Mouse (Mus musculus) CH12.LX (cell line): ENCODE results near the gene Socs3. TPM values are rescaled to one million over a fixed set of nuclear protein-coding genes. Genes with fewer than 3 reads are reported as not detected.

ENCODE experiments used
- DNase-seq: peaks from one replicate; pipeline ENCODE4 v3.0.0-alpha.2; 2013; ENCODE audit errors: extremely low read depth
- H3K27ac ChIP-seq: 2 replicates; pipeline ENCODE4 v1.5.1; 2012; ENCODE audit warnings: low read depth, mild to moderate bottlenecking, control low read depth, moderate library complexity; ENCODE audit not compliant: insufficient read depth
- H3K27me3 ChIP-seq: replicated peaks from 2 replicates; pipeline ENCODE3; 2012; ENCODE audit warnings: inconsistent platforms
- H3K36me3 ChIP-seq, 2 experiments: replicated peaks in 1 of 2; 2 replicates each; pipeline versions ENCODE3 to v1.6.1; 2012; ENCODE audit warnings: inconsistent platforms in 1 of 2, low read length in 1 of 2, mild to moderate bottlenecking in 1 of 2, mixed read lengths in 1 of 2, moderate library complexity in 1 of 2; ENCODE audit not compliant: control insufficient read depth in 1 of 2, insufficient read depth in 1 of 2
- H3K4me1 ChIP-seq, 2 experiments: 2 replicates each; pipeline ENCODE4 v1.6.1; 2012; ENCODE audit warnings: inconsistent platforms in 1 of 2, moderate library complexity in 1 of 2; ENCODE audit not compliant: insufficient read depth in 2 of 2, control insufficient read depth in 1 of 2
- H3K4me2 ChIP-seq: 2 replicates; pipeline ENCODE4 v1.6.1; 2012; ENCODE audit warnings: low read depth, mild to moderate bottlenecking, control low read depth; ENCODE audit not compliant: poor library complexity, insufficient read depth, severe bottlenecking
- H3K4me3 ChIP-seq, 3 experiments: fragments of 150-350 bp in 1 of 3; sonication (generic) in 1 of 3; replicated peaks in 1 of 3; 2 replicates each; pipeline versions ENCODE3 to v1.5.1; 2011 to 2012; ENCODE audit warnings: low read depth in 2 of 3, low read length in 2 of 3, mild to moderate bottlenecking in 2 of 3, moderate library complexity in 2 of 3, control low read depth in 1 of 3, improper control_type of control experiment in 1 of 3, inconsistent platforms in 1 of 3, mixed read lengths in 1 of 3; ENCODE audit not compliant: poor library complexity in 1 of 3
- H3K79me2 ChIP-seq: replicated peaks from 2 replicates; pipeline ENCODE4 v1.6.1; 2012; ENCODE audit warnings: mild to moderate bottlenecking, moderate library complexity; ENCODE audit not compliant: control insufficient read depth, poor library complexity, insufficient read depth, severe bottlenecking; ENCODE audit errors: extremely low read depth
- H3K9ac ChIP-seq: 2 replicates; pipeline ENCODE4 v1.6.1; 2012; ENCODE audit warnings: low read depth, mild to moderate bottlenecking, control low read depth, moderate library complexity; ENCODE audit not compliant: insufficient read depth
- H3K9me3 ChIP-seq: replicated peaks from 2 replicates; pipeline ENCODE3; 2012; ENCODE audit warnings: low read length, inconsistent platforms, mixed read lengths
- CHD1 ChIP-seq: IDR thresholded peaks from 2 replicates; pipeline ENCODE4 v1.6.1; 2012; ENCODE audit warnings: low read depth, low read length, improper control_type of control experiment, inconsistent platforms
- CHD2 ChIP-seq: IDR thresholded peaks from 2 replicates; pipeline ENCODE4 v1.6.1; 2011; ENCODE audit warnings: low read length, improper control_type of control experiment
- E2F4 ChIP-seq: IDR thresholded peaks from 2 replicates; pipeline ENCODE4 v1.6.1; 2011; ENCODE audit warnings: low read depth, low read length, improper control_type of control experiment; ENCODE audit not compliant: insufficient replicate concordance
- ELF1 ChIP-seq: IDR thresholded peaks from 2 replicates; pipeline ENCODE4 v1.6.1; 2014; ENCODE audit warnings: low read depth, mild to moderate bottlenecking, inconsistent platforms, low read length, improper control_type of control experiment
- ETS1 ChIP-seq: conservative IDR thresholded peaks from 2 replicates; pipeline ENCODE4 v1.6.1; 2012; ENCODE audit warnings: low read depth, mild to moderate bottlenecking, inconsistent platforms, low read length, improper control_type of control experiment, moderate library complexity
- GABPA ChIP-seq: IDR thresholded peaks from 2 replicates; pipeline ENCODE4 v1.6.1; 2012; ENCODE audit warnings: low read depth, low read length, improper control_type of control experiment, inconsistent platforms; ENCODE audit not compliant: insufficient replicate concordance
- JUN ChIP-seq: IDR thresholded peaks from 2 replicates; pipeline ENCODE4 v1.6.1; 2011; ENCODE audit warnings: low read depth, mild to moderate bottlenecking, low read length, improper control_type of control experiment, moderate library complexity; ENCODE audit not compliant: insufficient read depth
- MAFK ChIP-seq: IDR thresholded peaks from 2 replicates; pipeline ENCODE4 v1.6.1; 2011; ENCODE audit warnings: low read length, improper control_type of control experiment; ENCODE audit not compliant: insufficient replicate concordance
- MAX ChIP-seq: IDR thresholded peaks from 2 replicates; pipeline ENCODE4 v1.6.1; 2011; ENCODE audit warnings: low read length, improper control_type of control experiment
- MAZ ChIP-seq: IDR thresholded peaks from 2 replicates; pipeline ENCODE4 v1.6.1; 2012; ENCODE audit warnings: low read depth, mild to moderate bottlenecking, inconsistent platforms, low read length, improper control_type of control experiment, moderate library complexity
- MYC ChIP-seq: IDR thresholded peaks from 2 replicates; pipeline ENCODE4 v1.6.1; 2011; ENCODE audit warnings: low read depth, mild to moderate bottlenecking, improper control_type of control experiment, low read length
- NELFE ChIP-seq: IDR thresholded peaks from 2 replicates; pipeline ENCODE4 v1.6.1; 2011; ENCODE audit warnings: low read depth, low read length, improper control_type of control experiment
- NRF1 ChIP-seq: IDR thresholded peaks from 2 replicates; pipeline ENCODE4 v1.6.1; 2014; ENCODE audit warnings: low read depth, mild to moderate bottlenecking, inconsistent platforms, low read length, improper control_type of control experiment, moderate library complexity
- PAX5 ChIP-seq: IDR thresholded peaks from 2 replicates; pipeline ENCODE4 v1.6.1; 2012; ENCODE audit warnings: low read length, inconsistent platforms, mixed read lengths
- POLR2A ChIP-seq: IDR thresholded peaks from 2 replicates; pipeline ENCODE4 v1.6.1; 2011; ENCODE audit warnings: low read depth, mild to moderate bottlenecking, improper control_type of control experiment, low read length
- POLR2AphosphoS2 ChIP-seq: IDR thresholded peaks from 2 replicates; pipeline ENCODE4 v1.6.1; 2011; ENCODE audit warnings: low read depth, low read length, improper control_type of control experiment
- RAD21 ChIP-seq: IDR thresholded peaks from 2 replicates; pipeline ENCODE4 v1.6.1; 2011; ENCODE audit warnings: low read depth, mild to moderate bottlenecking, low read length, improper control_type of control experiment, moderate library complexity
- RCOR1 ChIP-seq: conservative IDR thresholded peaks from 2 replicates; pipeline ENCODE4 v1.6.1; 2012; ENCODE audit warnings: low read depth, mild to moderate bottlenecking, inconsistent platforms, low read length, improper control_type of control experiment
- SIN3A ChIP-seq: IDR thresholded peaks from 2 replicates; pipeline ENCODE4 v1.6.1; 2012; ENCODE audit warnings: low read length, improper control_type of control experiment, inconsistent platforms
- SMC3 ChIP-seq: IDR thresholded peaks from 2 replicates; pipeline ENCODE4 v1.6.1; 2011; ENCODE audit warnings: low read depth, low read length, improper control_type of control experiment
- TBP ChIP-seq: conservative IDR thresholded peaks from 2 replicates; pipeline ENCODE4 v1.6.1; 2011; ENCODE audit warnings: low read depth, low read length, improper control_type of control experiment
- USF1 ChIP-seq: IDR thresholded peaks from 2 replicates; pipeline ENCODE4 v1.6.1; 2014; ENCODE audit warnings: low read depth, mild to moderate bottlenecking, inconsistent platforms, low read length, improper control_type of control experiment
- USF2 ChIP-seq: conservative IDR thresholded peaks from 2 replicates; pipeline ENCODE4 v1.6.1; 2011; ENCODE audit warnings: low read depth, low read length, improper control_type of control experiment
- ZC3H11A ChIP-seq: IDR thresholded peaks from 2 replicates; pipeline ENCODE4 v1.6.1; 2012; ENCODE audit warnings: low read depth, mild to moderate bottlenecking, inconsistent platforms, low read length, improper control_type of control experiment
- ZKSCAN1 ChIP-seq: IDR thresholded peaks from 2 replicates; pipeline ENCODE4 v1.6.1; 2012; ENCODE audit warnings: low read depth, inconsistent platforms, low read length, improper control_type of control experiment, borderline replicate concordance
- ZNF384 ChIP-seq: IDR thresholded peaks from 2 replicates; pipeline ENCODE4 v1.6.1; 2012; ENCODE audit warnings: low read depth, low read length, improper control_type of control experiment, inconsistent platforms
- dilution Hi-C: fragments of 300-500 bp; cut with MboI; formaldehyde crosslinking; loops from 2 replicates; pipeline ENCODE4 v1.14.3; 2020; ENCODE audit warnings: low sequenced_read_pairs; ENCODE audit not compliant: extremely low pct_unique_long_range_greater_than_20kb, extremely low pct_ligation_motif_present
- in situ Hi-C: fragments of 300-500 bp; cut with MboI; formaldehyde crosslinking; loops from 3 replicates; pipeline ENCODE4 v1.14.3; 2019; ENCODE audit warnings: low sequenced_read_pairs, low pct_ligation_motif_present, low pct_unique_long_range_greater_than_20kb, mixed read lengths
- polyA plus RNA-seq: library from polyadenylated mRNA; unstranded; fragments of >175 nt; gene quantifications from 2 replicates; pipeline ENCODE4 v1.2.1, GENCODE M21; 2012; ENCODE audit warnings: low read depth; ENCODE audit not compliant: insufficient read length
- total RNA-seq, 2 experiments: library from RNA; depleted of rRNA; stranded (reverse); fragments of 300-350 nt in 1 of 2; fragments of >200 nt in 1 of 2; gene quantifications; 2 replicates each; pipeline ENCODE4 v1.2.3; 2012 to 2014

Socs3 gene
- total and polyA plus RNA-seq, 3 experiments, result 0.83 to 4.7 (median 1.2) TPM

- 0 out of 2 replicates have a peak, but pooled peaks have one; percentile 71 for TF ChIP-seq POLR2AphosphoS2
- TF ChIP-seq E2F4, result no peak
- no peak for TF ChIP-seq CHD1
- peak; percentile 60; the same call in 1 of the 2 replicates for TF ChIP-seq SIN3A
- no peak for TF ChIP-seq PAX5
- peak; percentile 84; the same call in 1 of the 2 replicates for TF ChIP-seq TBP
- no peak for TF ChIP-seq GABPA
- TF ChIP-seq RCOR1, result 0 out of 2 replicates have a peak, but pooled peaks have one; percentile 46
- 0 out of 2 replicates have a peak, but pooled peaks have one; percentile 28 for TF ChIP-seq MYC
- no peak for TF ChIP-seq RAD21
- peak; percentile 90 for TF ChIP-seq USF1
- TF ChIP-seq ZNF384, result no peak
- no peak for TF ChIP-seq ZC3H11A
- TF ChIP-seq MAX, result peak; percentile 59
- TF ChIP-seq MAZ, result no peak
- no peak for TF ChIP-seq JUN
- 0 out of 2 replicates have a peak, but pooled peaks have one; percentile 22 for TF ChIP-seq NRF1
- no peak for TF ChIP-seq MAFK
- TF ChIP-seq USF2, result peak; percentile 85
- TF ChIP-seq POLR2A, result peak; percentile 48; the same call in 1 of the 2 replicates
Measured at GRCm38 (mm10) chr11:117987968-117988367, 18.1 kb upstream of the Socs3 start (continued).

DNA sequence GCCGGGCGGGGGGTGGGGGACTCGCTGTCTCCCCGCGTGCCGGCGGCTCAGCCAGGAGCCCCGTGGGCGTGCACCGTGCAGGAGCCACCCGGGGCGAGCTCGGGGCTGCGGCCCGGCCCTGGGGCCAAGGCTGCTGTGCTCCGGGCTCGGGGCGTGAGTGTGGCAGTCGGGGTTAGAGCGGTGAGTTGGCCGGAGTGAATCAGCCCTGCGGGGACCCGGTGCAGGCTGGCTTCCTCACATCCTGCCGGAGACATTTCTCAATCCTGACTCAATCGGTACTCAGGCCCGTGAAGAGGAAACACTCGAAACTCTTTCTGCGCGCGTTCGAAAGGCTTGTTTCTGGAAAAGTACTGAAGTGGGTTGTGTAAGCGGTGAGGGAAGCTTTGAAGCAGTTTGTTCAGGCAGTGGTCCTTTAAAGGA is 17.2 kb upstream of the Socs3 start:
- dilution Hi-C loops (no loop called here), in situ Hi-C loops (no loop called here)
- Histone ChIP-seq H3K9ac (peak overlapping the region; percentile 86), H3K36me3 (peaks cover 0 to 2% of the 10 kb centered on the region in 2 experiments), H3K4me2 (peak overlapping the region; percentile 87), H3K4me3 (peak overlapping the region; percentile 83 to 97 (median 88)), H3K27me3 (peaks cover 26% of the 10 kb centered on the region), H3K4me1 (peaks cover 31 to 53% of the 10 kb centered on the region in 2 experiments), H3K27ac (peak overlapping the region; percentile 12; the same call in 1 of the 2 replicates), H3K79me2 (peaks cover 53% of the 10 kb centered on the region), H3K9me3 (no peaks in the 10 kb centered on the region)
- no peak for DNase-seq
- TF ChIP-seq MAZ (no peak), MYC (no peak), SMC3 (no peak), MAX (no peak), CHD2 (no peak), ZKSCAN1 (no peak), NELFE (no peak), RAD21 (no peak), ETS1 (no peak), ELF1 (no peak)
